Mouse (Mus musculus): ENCODE results near the gene Utp18. TPM values are rescaled to one million over a fixed set of nuclear protein-coding genes. Genes with fewer than 3 reads are reported as not detected.
A peak's percentile ranks its signal among the peaks of the same experiment; 100 is the strongest.
"Not testable (repeated sequence)": the region's sequence is repeated elsewhere in the genome, so short reads cannot be mapped to it uniquely, and the experiment has no call there.

Utp18 gene
- total and polyA plus RNA-seq, 3 experiments: 63.4 to 111 TPM; not detected in 1

GRCm38 (mm10) chr11:93885572-93886410, at the start of gene Utp18, which contains the start of gene Mbtd1 (continued):
- peak; percentile 98 for TF ChIP-seq USF1 (IDR thresholded peaks at IDR 0.05; ENCODE audit: low read depth, low read length)
- TF ChIP-seq CHD2 (IDR thresholded peaks at IDR 0.05; ENCODE audit: low read length): no peak
- no peak for TF ChIP-seq RCOR1 (IDR thresholded peaks at IDR 0.05; ENCODE audit: low read depth, low read length)
- peak; percentile 92 for TF ChIP-seq SIN3A (IDR thresholded peaks at IDR 0.05; ENCODE audit: low read length)
- TF ChIP-seq POLR2A (IDR thresholded peaks at IDR 0.05; ENCODE audit: control insufficient read depth in 1 of 2, insufficient read depth in 1 of 2, low read depth in 1 of 2, low read length in 2 of 2, poor library complexity in 1 of 2): peak; percentile 55 to 78; a peak in 2 of 4 replicates

DNA sequence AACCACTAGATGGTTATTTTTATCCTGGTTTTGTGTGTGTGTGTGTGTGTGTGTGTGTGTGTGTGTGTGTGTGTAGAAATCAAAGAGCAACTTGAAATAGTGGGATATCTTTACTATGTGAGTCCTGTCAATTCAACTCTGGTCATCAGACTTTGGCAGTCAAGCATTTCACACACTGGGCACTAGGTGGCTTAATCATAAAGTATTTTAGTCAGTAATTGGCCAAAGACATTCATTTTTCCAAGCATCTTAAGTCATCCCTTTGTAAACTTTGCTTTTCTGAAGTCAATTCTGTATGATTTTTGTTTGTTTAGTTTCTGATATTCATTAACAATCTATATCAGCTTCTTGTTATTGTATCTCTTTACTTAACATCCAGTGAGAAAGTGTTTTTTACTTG, 43.5 kb upstream of the Utp18 start:
- peak; percentile 40 for DNase-seq (ENCODE audit: low read depth, low spot score)
- H3K36me3 ChIP-seq (ENCODE audit: control insufficient read depth in 1 of 2, insufficient read depth in 2 of 2, low read length in 2 of 2): peaks cover 0 to 57% of the 10 kb centered on the region in 2 experiments; a peak in 2 of 4 replicates
- H3K27ac ChIP-seq (ENCODE audit: control insufficient read depth, low read depth, low read length): no peak overlapping the region
- TF ChIP-seq TCF12 (IDR thresholded peaks at IDR 0.05; ENCODE audit: low read depth, low read length) (no peak), BHLHE40 (IDR thresholded peaks at IDR 0.05; ENCODE audit: borderline replicate concordance, low read depth, low read length) (no peak), CTCF (IDR thresholded peaks at IDR 0.05 in 2 of 3, conservative IDR thresholded peaks at IDR 0.05 in 1 of 3; ENCODE audit: control insufficient read depth in 1 of 3, insufficient read depth in 1 of 3, low read depth in 2 of 3, low read length in 3 of 3, poor library complexity in 1 of 3, severe bottlenecking in 1 of 3) (peak in 2 of 3 experiments; percentile 16 to 27; a peak in 4 of 6 replicates), ZNF384 (IDR thresholded peaks at IDR 0.05; ENCODE audit: low read depth, low read length) (no peak), SMC3 (IDR thresholded peaks at IDR 0.05; ENCODE audit: low read depth, low read length) (peak; percentile 26), ETS1 (IDR thresholded peaks at IDR 0.05; ENCODE audit: low read depth, low read length) (no peak)
- no peak overlapping the region for H3K4me3 ChIP-seq (ENCODE audit: control insufficient read depth in 1 of 2, insufficient read depth in 1 of 2, low read depth in 2 of 2, low read length in 2 of 2)
- no peaks in the 10 kb centered on the region for H3K9me3 ChIP-seq (replicated peaks; ENCODE audit: insufficient read depth, low read length)
- H3K9ac ChIP-seq (ENCODE audit: control insufficient read depth, low read depth, low read length, poor library complexity, severe bottlenecking): no peak overlapping the region
- no peaks in the 10 kb centered on the region for H3K4me1 ChIP-seq (ENCODE audit: control insufficient read depth in 1 of 2, insufficient read depth in 2 of 2, low read length in 2 of 2)
- no peaks in the 10 kb centered on the region for H3K27me3 ChIP-seq (ENCODE audit: control insufficient read depth in 1 of 2, insufficient read depth in 2 of 2, low read length in 2 of 2)
- H3K79me2 ChIP-seq (ENCODE audit: control insufficient read depth, insufficient read depth, low read length, poor library complexity): no peaks in the 10 kb centered on the region

- H3K9me3 ChIP-seq (replicated peaks; ENCODE audit: insufficient read depth, low read length); H3K9ac ChIP-seq (ENCODE audit: control insufficient read depth, low read depth, low read length, poor library complexity, severe bottlenecking); H3K79me2 ChIP-seq (ENCODE audit: control insufficient read depth, insufficient read depth, low read length, poor library complexity); H3K4me1 ChIP-seq (ENCODE audit: control insufficient read depth in 1 of 2, insufficient read depth in 2 of 2, low read length in 2 of 2); DNase-seq (ENCODE audit: low read depth, low spot score); H3K4me3 ChIP-seq (ENCODE audit: control insufficient read depth in 1 of 2, insufficient read depth in 1 of 2, low read depth in 2 of 2, low read length in 2 of 2); H3K27ac ChIP-seq (ENCODE audit: control insufficient read depth, low read depth, low read length); H3K27me3 ChIP-seq (ENCODE audit: control insufficient read depth in 1 of 2, insufficient read depth in 2 of 2, low read length in 2 of 2): not testable (repeated sequence)
- TF ChIP-seq TBP (IDR thresholded peaks at IDR 0.05; ENCODE audit: low read depth, low read length): peak; percentile 62; the same call in 1 of the 2 replicates
- H3K36me3 ChIP-seq (ENCODE audit: control insufficient read depth in 1 of 2, insufficient read depth in 2 of 2, low read length in 2 of 2): peaks cover 4 to 58% of the 10 kb centered on the region in 2 experiments
Observed at GRCm38 (mm10) chr11:93915019-93915418, 29.5 kb upstream of the Utp18 start.
